In the genomic region with DNA sequence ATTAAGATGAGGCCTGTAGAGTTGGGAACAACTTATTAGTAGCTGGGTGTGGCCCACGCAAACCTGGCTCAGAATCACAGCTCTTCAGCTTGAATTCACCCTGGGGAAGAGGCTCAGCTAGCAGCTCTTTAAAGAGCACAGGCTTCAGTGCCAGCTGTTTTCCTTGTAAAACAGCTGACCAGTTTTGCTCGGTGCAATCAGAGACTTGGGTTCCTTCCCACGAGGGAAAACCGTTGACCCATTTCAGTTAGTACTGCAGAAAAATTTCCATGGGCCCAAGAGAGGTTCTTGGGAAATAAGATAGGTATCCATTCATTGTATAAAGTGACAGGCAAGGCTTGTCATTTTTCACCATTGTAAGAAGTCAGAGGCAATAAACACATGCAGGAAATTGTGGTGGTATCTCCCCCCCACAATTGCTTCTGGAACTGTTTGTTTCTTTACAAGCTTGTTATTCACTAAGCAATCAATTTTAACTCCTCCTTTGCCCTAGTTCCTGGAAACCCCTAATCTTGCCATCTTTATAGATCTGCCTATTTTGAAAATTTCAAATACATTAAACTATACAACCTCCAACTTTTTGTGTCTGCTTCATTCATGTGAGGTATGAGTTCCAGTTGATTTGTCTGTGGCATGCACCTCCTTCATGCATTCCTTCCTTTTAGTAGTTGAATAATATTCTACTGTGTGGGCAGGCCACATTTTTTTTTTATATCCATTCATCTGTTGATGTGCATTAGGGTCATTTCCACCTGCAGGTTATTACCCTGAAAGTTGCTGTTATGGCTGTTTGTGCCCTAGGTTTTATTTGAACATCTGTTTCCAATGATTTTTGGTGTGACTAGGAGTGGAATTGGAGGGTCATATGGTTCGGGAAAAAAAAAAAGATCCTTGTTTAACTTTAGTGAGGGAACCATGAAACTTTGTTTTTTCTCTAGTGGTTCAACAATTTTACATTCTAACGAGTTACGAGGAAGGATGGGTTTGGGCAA, we compare ENCODE assay signal across 10 mouse cellular contexts.
DNase-seq lines count a peak whose midpoint lies in the region; ATAC-seq and TF ChIP-seq lines count a peak whose summit lies in the region.
"Had no signal": no experiment of that assay in that cellular context is flagged by ENCODE, and none has a peak within 500 bp of the region (broad histone marks: within the 10 kb centered on the region; RNA-seq: fewer than 3 reads in every experiment).

No protein-coding gene starts in this region.

- H3K27me3 ChIP-seq in heart, embryonic 12.5 days (replicated peaks), result no peaks in the 10 kb centered on the region
- no peaks in the 10 kb centered on the region for H3K27me3 ChIP-seq in limb, embryonic 15.5 days
- H3K27me3 ChIP-seq in hindbrain, postnatal 0 days (ENCODE audit: insufficient read depth, low read length), result no peaks in the 10 kb centered on the region
- H3K27me3 ChIP-seq: hindbrain, embryonic 12.5 days; liver, embryonic 15.5 days had no signal

- H3K9ac ChIP-seq in heart, embryonic 12.5 days, result no peak overlapping the region
- no peak overlapping the region for H3K9ac ChIP-seq in limb, embryonic 15.5 days
- H3K9ac ChIP-seq in hindbrain, postnatal 0 days (replicated peaks; ENCODE audit: low read length), result no peak overlapping the region
- H3K9ac ChIP-seq: hindbrain, embryonic 12.5 days; liver, embryonic 15.5 days had no signal

- H3K4me3 ChIP-seq in heart, embryonic 12.5 days, result no peak overlapping the region
- no peak overlapping the region for H3K4me3 ChIP-seq in limb, embryonic 15.5 days
- no peak overlapping the region for H3K4me3 ChIP-seq in hindbrain, postnatal 0 days (ENCODE audit: low read length)
- H3K4me3 ChIP-seq: hindbrain, embryonic 12.5 days; liver, embryonic 15.5 days had no signal

- H3K27ac ChIP-seq in heart, embryonic 12.5 days (ENCODE audit: poor library complexity, severe bottlenecking), result no peak overlapping the region
- peak overlapping the region; percentile 43; the same call in 1 of the 2 replicates for H3K27ac ChIP-seq in limb, embryonic 15.5 days
- H3K27ac ChIP-seq in hindbrain, postnatal 0 days, result no peak overlapping the region
- H3K27ac ChIP-seq: hindbrain, embryonic 12.5 days; liver, embryonic 15.5 days had no signal

- DNase-seq in heart, adult 11 months, result peak; percentile 95
- peak; percentile 65 for DNase-seq in gastrocnemius, postnatal 25 days
- DNase-seq in c-Kit-positive CD71-positive TER-119-positive erythroid progenitor cells, embryonic 14.5 days (ENCODE audit: low spot score), result no peak
- DNase-seq in neural tube, embryonic 10.5 days (ENCODE audit: extremely low spot score, low spot score), result no peak
- no peak for DNase-seq in hindbrain, postnatal 0 days (ENCODE audit: low spot score)

- H3K9me3 ChIP-seq in heart, embryonic 12.5 days (replicated peaks), result no peaks in the 10 kb centered on the region
- no peaks in the 10 kb centered on the region for H3K9me3 ChIP-seq in limb, embryonic 15.5 days
- H3K9me3 ChIP-seq in hindbrain, postnatal 0 days (ENCODE audit: low read length), result no peaks in the 10 kb centered on the region
- H3K9me3 ChIP-seq: hindbrain, embryonic 12.5 days; liver, embryonic 15.5 days had no signal

- WGBS in heart, embryonic 12.5 days, result 72% methylated on average over 7 of the region's 7 CpGs
- 21% methylated on average over 7 of the region's 7 CpGs for WGBS in limb, embryonic 15.5 days
- 75% methylated on average over 7 of the region's 7 CpGs for WGBS in hindbrain, postnatal 0 days

- no peak for ATAC-seq in heart, embryonic 12.5 days (ENCODE audit: insufficient number of reproducible peaks, low FRiP score)
- ATAC-seq in CD4-positive, CD25-positive, alpha-beta regulatory T cell, adult 4 months, result peak; percentile 75
- no peak for ATAC-seq in limb, embryonic 15.5 days (ENCODE audit: insufficient number of reproducible peaks, low FRiP score, low TSS enrichment, low read depth)
- ATAC-seq in hindbrain, postnatal 0 days, result no peak

- no peak overlapping the region for H3K4me2 ChIP-seq in heart, embryonic 12.5 days
- no peak overlapping the region for H3K4me2 ChIP-seq in limb, embryonic 15.5 days
- no peak overlapping the region for H3K4me2 ChIP-seq in hindbrain, postnatal 0 days (ENCODE audit: low read depth, low read length)
- H3K4me2 ChIP-seq: hindbrain, embryonic 12.5 days; liver, embryonic 15.5 days had no signal

- no peaks in the 10 kb centered on the region for H3K36me3 ChIP-seq in heart, embryonic 12.5 days
- H3K36me3 ChIP-seq in limb, embryonic 15.5 days, result no peaks in the 10 kb centered on the region
- H3K36me3 ChIP-seq in hindbrain, postnatal 0 days (ENCODE audit: insufficient read depth, low read length), result no peaks in the 10 kb centered on the region
- H3K36me3 ChIP-seq: hindbrain, embryonic 12.5 days; liver, embryonic 15.5 days had no signal

- no peaks in the 10 kb centered on the region for H3K4me1 ChIP-seq in heart, embryonic 12.5 days (replicated peaks)
- H3K4me1 ChIP-seq in limb, embryonic 15.5 days, result peaks cover 12% of the 10 kb centered on the region; the same call in 1 of the 2 replicates
- no peaks in the 10 kb centered on the region for H3K4me1 ChIP-seq in hindbrain, postnatal 0 days (ENCODE audit: insufficient read depth, low read length)
- H3K4me1 ChIP-seq: liver, embryonic 15.5 days had no signal

- TF ChIP-seq CTCF in hindbrain, postnatal 0 days (IDR thresholded peaks at IDR 0.05; ENCODE audit: low read depth), result no peak

Comparison
In these comparisons a context has a peak if more than half of its experiments do, and no peak if none do; other contexts are left out.
1. DNase-seq: peak in heart, adult 11 months (single experiment) and gastrocnemius, postnatal 25 days (single experiment); none in c-Kit-positive CD71-positive TER-119-positive erythroid progenitor cells, embryonic 14.5 days (single experiment), neural tube, embryonic 10.5 days (single experiment) and hindbrain, postnatal 0 days (single experiment).